Mouse (Mus musculus): Measurements from ENCODE around the gene Tbc1d16. TPM values are rescaled to one million over a fixed set of nuclear protein-coding genes. Genes with fewer than 3 reads are reported as not detected.

Tbc1d16 gene
- polyA plus RNA-seq, 1 experiment from 2014 or later = 11.7 TPM

- no peak overlapping the region for H3K4me2 ChIP-seq (ENCODE audit: low read depth, low read length)
- H3K4me1 ChIP-seq (ENCODE audit: control insufficient read depth, insufficient read depth, low read length) = peaks cover 26% of the 10 kb centered on the region
- peaks cover 34% of the 10 kb centered on the region for H3K36me3 ChIP-seq (ENCODE audit: control insufficient read depth, insufficient read depth, low read length)
- H3K9ac ChIP-seq (ENCODE audit: low read depth, low read length) = no peak overlapping the region
- H3K27me3 ChIP-seq (replicated peaks; ENCODE audit: control insufficient read depth, insufficient read depth, low read length) = no peaks in the 10 kb centered on the region; the same call in 1 of the 2 replicates
- H3K4me3 ChIP-seq (ENCODE audit: low read depth, low read length) = no peak overlapping the region
- WGBS = 57% methylated on average over 30 of the region's 30 CpGs
- no peak for DNase-seq (ENCODE audit: low spot score)
- ATAC-seq (ENCODE audit: low read depth) = no peak
- no peaks in the 10 kb centered on the region for H3K9me3 ChIP-seq (ENCODE audit: control insufficient read depth, low read length)
- no peak overlapping the region for H3K27ac ChIP-seq (replicated peaks; ENCODE audit: low read depth, low read length)
Measured at GRCm38 (mm10) chr11:119155638-119156480, 72.4 kb downstream of the Tbc1d16 start.

GRCm38 (mm10) chr11:119152321-119152831 lies 75.9 kb downstream of the Tbc1d16 start:
- H3K9ac ChIP-seq (ENCODE audit: low read depth, low read length) = no peak overlapping the region
- H3K9me3 ChIP-seq (ENCODE audit: control insufficient read depth, low read length) = no peaks in the 10 kb centered on the region
- H3K36me3 ChIP-seq (ENCODE audit: control insufficient read depth, insufficient read depth, low read length) = peaks cover 60% of the 10 kb centered on the region
- H3K4me1 ChIP-seq (ENCODE audit: control insufficient read depth, insufficient read depth, low read length) = peaks cover 9% of the 10 kb centered on the region
- no peak overlapping the region for H3K27ac ChIP-seq (replicated peaks; ENCODE audit: low read depth, low read length)
- H3K27me3 ChIP-seq (replicated peaks; ENCODE audit: control insufficient read depth, insufficient read depth, low read length) = no peaks in the 10 kb centered on the region; the same call in 1 of the 2 replicates
- no peak overlapping the region for H3K4me3 ChIP-seq (ENCODE audit: low read depth, low read length)
- DNase-seq (ENCODE audit: low spot score) (no peak), ATAC-seq (ENCODE audit: low read depth) (no peak)
- no peak overlapping the region for H3K4me2 ChIP-seq (ENCODE audit: low read depth, low read length)
- 53% methylated on average over 14 of the region's 14 CpGs for WGBS

- Histone ChIP-seq H3K9me3 (ENCODE audit: control insufficient read depth, low read length) (no peaks in the 10 kb centered on the region), H3K27ac (replicated peaks; ENCODE audit: low read depth, low read length) (no peak overlapping the region), H3K27me3 (replicated peaks; ENCODE audit: control insufficient read depth, insufficient read depth, low read length) (no peaks in the 10 kb centered on the region), H3K9ac (ENCODE audit: low read depth, low read length) (no peak overlapping the region), H3K4me3 (ENCODE audit: low read depth, low read length) (no peak overlapping the region), H3K36me3 (ENCODE audit: control insufficient read depth, insufficient read depth, low read length) (peaks cover 60% of the 10 kb centered on the region), H3K4me2 (ENCODE audit: low read depth, low read length) (no peak overlapping the region), H3K4me1 (ENCODE audit: control insufficient read depth, insufficient read depth, low read length) (no peaks in the 10 kb centered on the region)
- ATAC-seq (ENCODE audit: low read depth) = no peak
- 89% methylated on average over 10 of the region's 10 CpGs for WGBS
- no peak for DNase-seq (ENCODE audit: low spot score)
Measured at GRCm38 (mm10) chr11:119151073-119151607, 77.2 kb downstream of the Tbc1d16 start.

- H3K9ac ChIP-seq (ENCODE audit: low read depth, low read length) = no peak overlapping the region
- H3K27ac ChIP-seq (replicated peaks; ENCODE audit: low read depth, low read length) = no peak overlapping the region
- H3K4me3 ChIP-seq (ENCODE audit: low read depth, low read length) = no peak overlapping the region
- H3K4me1 ChIP-seq (ENCODE audit: control insufficient read depth, insufficient read depth, low read length) = peaks cover 2% of the 10 kb centered on the region
- ATAC-seq (ENCODE audit: low read depth) (no peak), DNase-seq (ENCODE audit: low spot score) (peak; percentile 40)
- no peaks in the 10 kb centered on the region for H3K27me3 ChIP-seq (replicated peaks; ENCODE audit: control insufficient read depth, insufficient read depth, low read length)
- no peaks in the 10 kb centered on the region for H3K9me3 ChIP-seq (ENCODE audit: control insufficient read depth, low read length)
- no peak overlapping the region for H3K4me2 ChIP-seq (ENCODE audit: low read depth, low read length)
- 75% methylated on average over 10 of the region's 10 CpGs for WGBS
- peaks cover 54% of the 10 kb centered on the region for H3K36me3 ChIP-seq (ENCODE audit: control insufficient read depth, insufficient read depth, low read length)
Measured at GRCm38 (mm10) chr11:119150442-119150841, 77.9 kb downstream of the Tbc1d16 start.

GRCm38 (mm10) chr11:119148829-119149228 lies 79.5 kb downstream of the Tbc1d16 start:
- Histone ChIP-seq H3K4me1 (ENCODE audit: control insufficient read depth, insufficient read depth, low read length) (peaks cover 7% of the 10 kb centered on the region), H3K9ac (ENCODE audit: low read depth, low read length) (no peak overlapping the region), H3K9me3 (ENCODE audit: control insufficient read depth, low read length) (no peaks in the 10 kb centered on the region), H3K36me3 (ENCODE audit: control insufficient read depth, insufficient read depth, low read length) (peaks cover 46% of the 10 kb centered on the region), H3K4me3 (ENCODE audit: low read depth, low read length) (no peak overlapping the region), H3K27me3 (replicated peaks; ENCODE audit: control insufficient read depth, insufficient read depth, low read length) (no peaks in the 10 kb centered on the region), H3K27ac (replicated peaks; ENCODE audit: low read depth, low read length) (no peak overlapping the region), H3K4me2 (ENCODE audit: low read depth, low read length) (no peak overlapping the region)
- 82% methylated on average over 13 of the region's 13 CpGs for WGBS
- ATAC-seq (ENCODE audit: low read depth) (no peak), DNase-seq (ENCODE audit: low spot score) (no peak)

- no peak for ATAC-seq (ENCODE audit: low read depth)
- Histone ChIP-seq H3K36me3 (ENCODE audit: control insufficient read depth, insufficient read depth, low read length) (peaks cover 31% of the 10 kb centered on the region), H3K9ac (ENCODE audit: low read depth, low read length) (no peak overlapping the region; the same call in 1 of the 2 replicates), H3K4me2 (ENCODE audit: low read depth, low read length) (no peak overlapping the region), H3K4me1 (ENCODE audit: control insufficient read depth, insufficient read depth, low read length) (peaks cover 7% of the 10 kb centered on the region), H3K27me3 (replicated peaks; ENCODE audit: control insufficient read depth, insufficient read depth, low read length) (no peaks in the 10 kb centered on the region; the same call in 1 of the 2 replicates), H3K27ac (replicated peaks; ENCODE audit: low read depth, low read length) (no peak overlapping the region), H3K4me3 (ENCODE audit: low read depth, low read length) (no peak overlapping the region), H3K9me3 (ENCODE audit: control insufficient read depth, low read length) (no peaks in the 10 kb centered on the region)
- WGBS = 80% methylated on average over 8 of the region's 8 CpGs
- no peak for DNase-seq (ENCODE audit: low spot score)
Measured at GRCm38 (mm10) chr11:119147153-119147552, 81.1 kb downstream of the Tbc1d16 start.

GRCm38 (mm10) chr11:119146140-119146539 lies 82.2 kb downstream of the Tbc1d16 start:
- H3K4me3 ChIP-seq (ENCODE audit: low read depth, low read length) = no peak overlapping the region
- H3K36me3 ChIP-seq (ENCODE audit: control insufficient read depth, insufficient read depth, low read length) = peaks cover 27% of the 10 kb centered on the region
- no peak overlapping the region for H3K27ac ChIP-seq (replicated peaks; ENCODE audit: low read depth, low read length)
- H3K9me3 ChIP-seq (ENCODE audit: control insufficient read depth, low read length) = no peaks in the 10 kb centered on the region
- H3K27me3 ChIP-seq (replicated peaks; ENCODE audit: control insufficient read depth, insufficient read depth, low read length) = no peaks in the 10 kb centered on the region; the same call in 1 of the 2 replicates
- no peak overlapping the region for H3K9ac ChIP-seq (ENCODE audit: low read depth, low read length)
- DNase-seq (ENCODE audit: low spot score) (no peak), ATAC-seq (ENCODE audit: low read depth) (no peak)
- no peak overlapping the region for H3K4me2 ChIP-seq (ENCODE audit: low read depth, low read length)
- WGBS = 34% methylated on average over 12 of the region's 12 CpGs
- H3K4me1 ChIP-seq (ENCODE audit: control insufficient read depth, insufficient read depth, low read length) = peaks cover 7% of the 10 kb centered on the region

- H3K27ac ChIP-seq (replicated peaks; ENCODE audit: low read depth, low read length) = 0 out of 2 replicates have a peak overlapping the region, but pooled peaks have one; percentile 6
- ATAC-seq (ENCODE audit: low read depth) = no peak
- WGBS = 37% methylated on average over 16 of the region's 16 CpGs
Measured at GRCm38 (mm10) chr11:119144801-119145475, 83.4 kb downstream of the Tbc1d16 start.

More at GRCm38 (mm10) chr11:119144801-119145475, 83.4 kb downstream of the Tbc1d16 start:
- Histone ChIP-seq H3K4me1 (ENCODE audit: control insufficient read depth, insufficient read depth, low read length) (peaks cover 7% of the 10 kb centered on the region), H3K36me3 (ENCODE audit: control insufficient read depth, insufficient read depth, low read length) (peaks cover 25% of the 10 kb centered on the region), H3K9ac (ENCODE audit: low read depth, low read length) (no peak overlapping the region), H3K4me2 (ENCODE audit: low read depth, low read length) (no peak overlapping the region), H3K27me3 (replicated peaks; ENCODE audit: control insufficient read depth, insufficient read depth, low read length) (no peaks in the 10 kb centered on the region; the same call in 1 of the 2 replicates), H3K4me3 (ENCODE audit: low read depth, low read length) (no peak overlapping the region), H3K9me3 (ENCODE audit: control insufficient read depth, low read length) (no peaks in the 10 kb centered on the region)
- DNase-seq (ENCODE audit: low spot score) = no peak

All from embryonic facial prominence, embryonic 14.5 days (tissue).